Mouse (Mus musculus) mesoderm, embryonic 11.5 days (tissue): ENCODE measurements at regions not wholly inside any gene's neighbourhood (a gene's known extent, or its start where the extent isn't known, plus 50 kb on each side); places are given as distances from the start of the nearest gene placed in this dataset.

Experiments
- DNase-seq: peaks from one replicate; pipeline ENCODE4 v3.0.0-alpha.2; 2012; ENCODE audit warnings: low read depth, low spot score

DNA sequence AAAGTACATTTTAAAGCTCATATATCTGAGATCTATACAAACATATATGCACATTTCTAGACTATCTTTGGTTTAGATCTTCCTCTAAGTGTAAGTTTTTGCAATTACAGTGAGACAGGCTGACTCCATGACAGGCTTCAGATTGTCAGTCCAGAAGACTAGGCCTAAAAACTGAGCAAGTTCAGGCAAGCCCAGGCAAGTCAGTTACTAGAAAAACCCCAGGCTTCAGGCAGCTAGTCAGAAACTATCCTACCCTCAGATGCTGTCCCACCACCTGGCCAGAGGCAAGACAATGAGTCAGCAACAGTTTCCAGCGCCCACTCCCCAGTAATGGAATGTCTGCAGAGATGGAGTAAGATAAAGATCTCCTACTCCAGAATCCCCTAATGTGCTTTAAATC lies 53.4 kb upstream of the Qrfpr start:
- no peak for DNase-seq
